Mouse (Mus musculus) CH12.LX (cell line): ENCODE results near the gene Ndufv1. TPM values are rescaled to one million over a fixed set of nuclear protein-coding genes. Genes with fewer than 3 reads are reported as not detected.

ENCODE experiments used
- DNase-seq: peaks from one replicate; pipeline ENCODE4 v3.0.0-alpha.2; 2013; ENCODE audit errors: extremely low read depth
- H3K27ac ChIP-seq: 2 replicates; pipeline ENCODE4 v1.5.1; 2012; ENCODE audit warnings: low read depth, mild to moderate bottlenecking, control low read depth, moderate library complexity; ENCODE audit not compliant: insufficient read depth
- H3K27me3 ChIP-seq: replicated peaks from 2 replicates; pipeline ENCODE3; 2012; ENCODE audit warnings: inconsistent platforms
- H3K36me3 ChIP-seq, 2 experiments: replicated peaks in 1 of 2; 2 replicates each; pipeline versions ENCODE3 to v1.6.1; 2012; ENCODE audit warnings: inconsistent platforms in 1 of 2, low read length in 1 of 2, mild to moderate bottlenecking in 1 of 2, mixed read lengths in 1 of 2, moderate library complexity in 1 of 2; ENCODE audit not compliant: control insufficient read depth in 1 of 2, insufficient read depth in 1 of 2
- H3K4me1 ChIP-seq, 2 experiments: 2 replicates each; pipeline ENCODE4 v1.6.1; 2012; ENCODE audit warnings: inconsistent platforms in 1 of 2, moderate library complexity in 1 of 2; ENCODE audit not compliant: insufficient read depth in 2 of 2, control insufficient read depth in 1 of 2
- H3K4me2 ChIP-seq: 2 replicates; pipeline ENCODE4 v1.6.1; 2012; ENCODE audit warnings: low read depth, mild to moderate bottlenecking, control low read depth; ENCODE audit not compliant: poor library complexity, insufficient read depth, severe bottlenecking
- H3K4me3 ChIP-seq, 3 experiments: fragments of 150-350 bp in 1 of 3; sonication (generic) in 1 of 3; replicated peaks in 1 of 3; 2 replicates each; pipeline versions ENCODE3 to v1.5.1; 2011 to 2012; ENCODE audit warnings: low read depth in 2 of 3, low read length in 2 of 3, mild to moderate bottlenecking in 2 of 3, moderate library complexity in 2 of 3, control low read depth in 1 of 3, improper control_type of control experiment in 1 of 3, inconsistent platforms in 1 of 3, mixed read lengths in 1 of 3; ENCODE audit not compliant: poor library complexity in 1 of 3
- H3K79me2 ChIP-seq: replicated peaks from 2 replicates; pipeline ENCODE4 v1.6.1; 2012; ENCODE audit warnings: mild to moderate bottlenecking, moderate library complexity; ENCODE audit not compliant: control insufficient read depth, poor library complexity, insufficient read depth, severe bottlenecking; ENCODE audit errors: extremely low read depth
- H3K9ac ChIP-seq: 2 replicates; pipeline ENCODE4 v1.6.1; 2012; ENCODE audit warnings: low read depth, mild to moderate bottlenecking, control low read depth, moderate library complexity; ENCODE audit not compliant: insufficient read depth
- H3K9me3 ChIP-seq: replicated peaks from 2 replicates; pipeline ENCODE3; 2012; ENCODE audit warnings: low read length, inconsistent platforms, mixed read lengths
- CHD1 ChIP-seq: IDR thresholded peaks from 2 replicates; pipeline ENCODE4 v1.6.1; 2012; ENCODE audit warnings: low read depth, low read length, improper control_type of control experiment, inconsistent platforms
- CHD2 ChIP-seq: IDR thresholded peaks from 2 replicates; pipeline ENCODE4 v1.6.1; 2011; ENCODE audit warnings: low read length, improper control_type of control experiment
- ELF1 ChIP-seq: IDR thresholded peaks from 2 replicates; pipeline ENCODE4 v1.6.1; 2014; ENCODE audit warnings: low read depth, mild to moderate bottlenecking, inconsistent platforms, low read length, improper control_type of control experiment
- EP300 ChIP-seq: IDR thresholded peaks from 2 replicates; pipeline ENCODE4 v1.6.1; 2011; ENCODE audit warnings: low read length, improper control_type of control experiment
- GABPA ChIP-seq: IDR thresholded peaks from 2 replicates; pipeline ENCODE4 v1.6.1; 2012; ENCODE audit warnings: low read depth, low read length, improper control_type of control experiment, inconsistent platforms; ENCODE audit not compliant: insufficient replicate concordance
- IRF4 ChIP-seq: IDR thresholded peaks from 2 replicates; pipeline ENCODE4 v1.6.1; 2014; ENCODE audit warnings: low read depth, mild to moderate bottlenecking, inconsistent platforms, low read length, improper control_type of control experiment
- MAX ChIP-seq: IDR thresholded peaks from 2 replicates; pipeline ENCODE4 v1.6.1; 2011; ENCODE audit warnings: low read length, improper control_type of control experiment
- MAZ ChIP-seq: IDR thresholded peaks from 2 replicates; pipeline ENCODE4 v1.6.1; 2012; ENCODE audit warnings: low read depth, mild to moderate bottlenecking, inconsistent platforms, low read length, improper control_type of control experiment, moderate library complexity
- MXI1 ChIP-seq: IDR thresholded peaks from 2 replicates; pipeline ENCODE4 v1.6.1; 2011; ENCODE audit warnings: mild to moderate bottlenecking, low read depth, low read length, improper control_type of control experiment
- SMC3 ChIP-seq: IDR thresholded peaks from 2 replicates; pipeline ENCODE4 v1.6.1; 2011; ENCODE audit warnings: low read depth, low read length, improper control_type of control experiment
- TBP ChIP-seq: conservative IDR thresholded peaks from 2 replicates; pipeline ENCODE4 v1.6.1; 2011; ENCODE audit warnings: low read depth, low read length, improper control_type of control experiment
- UBTF ChIP-seq: IDR thresholded peaks from 2 replicates; pipeline ENCODE4 v1.6.1; 2012; ENCODE audit warnings: low read depth, mild to moderate bottlenecking, inconsistent platforms, low read length, improper control_type of control experiment, moderate library complexity
- USF2 ChIP-seq: conservative IDR thresholded peaks from 2 replicates; pipeline ENCODE4 v1.6.1; 2011; ENCODE audit warnings: low read depth, low read length, improper control_type of control experiment
- ZC3H11A ChIP-seq: IDR thresholded peaks from 2 replicates; pipeline ENCODE4 v1.6.1; 2012; ENCODE audit warnings: low read depth, mild to moderate bottlenecking, inconsistent platforms, low read length, improper control_type of control experiment
- ZKSCAN1 ChIP-seq: IDR thresholded peaks from 2 replicates; pipeline ENCODE4 v1.6.1; 2012; ENCODE audit warnings: low read depth, inconsistent platforms, low read length, improper control_type of control experiment, borderline replicate concordance
- ZMIZ1 ChIP-seq: IDR thresholded peaks from 2 replicates; pipeline ENCODE4 v1.6.1; 2012; ENCODE audit warnings: low read depth, mild to moderate bottlenecking, inconsistent platforms, low read length, improper control_type of control experiment
- dilution Hi-C: fragments of 300-500 bp; cut with MboI; formaldehyde crosslinking; loops from 2 replicates; pipeline ENCODE4 v1.14.3; 2020; ENCODE audit warnings: low sequenced_read_pairs; ENCODE audit not compliant: extremely low pct_unique_long_range_greater_than_20kb, extremely low pct_ligation_motif_present
- in situ Hi-C: fragments of 300-500 bp; cut with MboI; formaldehyde crosslinking; loops from 3 replicates; pipeline ENCODE4 v1.14.3; 2019; ENCODE audit warnings: low sequenced_read_pairs, low pct_ligation_motif_present, low pct_unique_long_range_greater_than_20kb, mixed read lengths
- polyA plus RNA-seq: library from polyadenylated mRNA; unstranded; fragments of >175 nt; gene quantifications from 2 replicates; pipeline ENCODE4 v1.2.1, GENCODE M21; 2012; ENCODE audit warnings: low read depth; ENCODE audit not compliant: insufficient read length
- total RNA-seq, 2 experiments: library from RNA; depleted of rRNA; stranded (reverse); fragments of 300-350 nt in 1 of 2; fragments of >200 nt in 1 of 2; gene quantifications; 2 replicates each; pipeline ENCODE4 v1.2.3; 2012 to 2014

Ndufv1 gene
- total and polyA plus RNA-seq, 3 experiments = 119 to 183 (median 133) TPM

GRCm38 (mm10) chr19:3983527-3984200 is 28.9 kb downstream of the Ndufv1 start:
- Histone ChIP-seq H3K27me3 (peaks cover 37% of the 10 kb centered on the region), H3K9ac (no peak overlapping the region), H3K9me3 (peaks cover 4% of the 10 kb centered on the region), H3K4me2 (no peak overlapping the region), H3K79me2 (no peaks in the 10 kb centered on the region), H3K27ac (no peak overlapping the region), H3K4me3 (no peak overlapping the region), H3K4me1 (peaks cover 0 to 18% of the 10 kb centered on the region in 2 experiments; a peak in 2 of 4 replicates), H3K36me3 (no peaks in the 10 kb centered on the region)
- dilution Hi-C loops = no loop called here
- DNase-seq = no peak
- TF ChIP-seq MAZ (no peak), UBTF (no peak), ZC3H11A (no peak), GABPA (no peak), USF2 (no peak), ZKSCAN1 (no peak), CHD1 (no peak)
- in situ Hi-C loops = no loop called here

DNA sequence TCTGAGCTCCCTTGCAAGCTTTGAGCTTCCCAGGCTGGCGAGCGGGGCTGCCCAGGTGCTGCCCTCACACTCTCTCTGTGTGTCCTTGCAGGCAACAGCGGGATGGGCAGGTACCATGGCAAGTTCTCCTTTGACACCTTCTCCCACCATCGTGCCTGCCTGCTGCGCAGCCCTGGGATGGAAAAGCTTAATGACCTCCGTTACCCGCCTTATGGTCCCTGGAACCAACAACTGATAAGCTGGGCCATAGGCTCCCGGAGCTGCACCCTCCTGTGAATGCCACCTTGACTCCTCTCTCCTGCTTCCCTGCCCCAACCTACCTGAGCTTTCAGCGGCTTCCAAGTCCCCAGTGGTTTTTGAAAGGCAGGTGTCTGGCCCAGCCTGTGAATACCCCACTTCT is 31.7 kb downstream of the Ndufv1 start:
- Histone ChIP-seq H3K27ac (no peak overlapping the region), H3K4me3 (no peak overlapping the region), H3K4me1 (peaks cover 2 to 18% of the 10 kb centered on the region in 2 experiments; a peak in 3 of 4 replicates), H3K4me2 (no peak overlapping the region), H3K36me3 (no peaks in the 10 kb centered on the region), H3K9me3 (no peaks in the 10 kb centered on the region), H3K27me3 (peaks cover 31% of the 10 kb centered on the region), H3K79me2 (no peaks in the 10 kb centered on the region), H3K9ac (no peak overlapping the region)
- TF ChIP-seq EP300 (no peak), IRF4 (no peak), ELF1 (no peak), CHD2 (no peak), ZMIZ1 (no peak), TBP (no peak), MXI1 (no peak), SMC3 (no peak), MAX (no peak)
- DNase-seq = no peak
- in situ Hi-C loops = no loop called here
- dilution Hi-C loops = no loop called here
